Mouse (Mus musculus): Measurements from ENCODE around the gene Fut7. TPM values are rescaled to one million over a fixed set of nuclear protein-coding genes. Genes with fewer than 3 reads are reported as not detected.

Gene Fut7
- polyA plus RNA-seq (2015; fragmentation: Nextera tagmentation; extraction: Ambion mirVana), result 0.96 and 1.2 TPM in 2 replicates

- no peaks in the 10 kb centered on the region for H3K9me3 ChIP-seq (replicated peaks; ENCODE audit: control insufficient read depth, low read length)
- no peaks in the 10 kb centered on the region for H3K4me1 ChIP-seq (ENCODE audit: control insufficient read depth, low read depth, low read length)
- 0 out of 2 replicates have a peak, but pooled peaks have one; percentile 43 for ATAC-seq (ENCODE audit: low read depth)
- no peaks in the 10 kb centered on the region for H3K27me3 ChIP-seq (ENCODE audit: control insufficient read depth, insufficient read depth, low read depth, low read length)
- no peak within 1 kb of the TSS for H3K9ac ChIP-seq (ENCODE audit: low read depth, low read length)
- H3K27ac ChIP-seq (ENCODE audit: low read length), result peak within 1 kb of the TSS; percentile 48; the same call in 1 of the 2 replicates
- H3K36me3 ChIP-seq (ENCODE audit: control insufficient read depth, insufficient read depth), result no peaks in the 10 kb centered on the region
- H3K4me2 ChIP-seq (ENCODE audit: low read depth, low read length), result 0 out of 2 replicates have a peak within 1 kb of the TSS, but pooled peaks have one; percentile 9
- H3K4me3 ChIP-seq (ENCODE audit: low read depth, low read length), result no peak within 1 kb of the TSS
- WGBS (ENCODE audit: insufficient replicate concordance), result 14% methylated on average over 17 of the region's 17 CpGs
Measured at GRCm38 (mm10) chr2:25422587-25423410, at the start of gene Fut7. Gene Fut7, plus strand, starts transcription at chr2:25423267.

GRCm38 (mm10) chr2:25373431-25373830, 49.6 kb upstream of the Fut7 start:
- H3K9me3 ChIP-seq (replicated peaks; ENCODE audit: control insufficient read depth, low read length), result no peaks in the 10 kb centered on the region
- peak overlapping the region; percentile 83 for H3K9ac ChIP-seq (ENCODE audit: low read depth, low read length)
- no peak for ATAC-seq (ENCODE audit: low read depth)
- peaks cover 15% of the 10 kb centered on the region for H3K36me3 ChIP-seq (ENCODE audit: control insufficient read depth, insufficient read depth)
- peaks cover 47% of the 10 kb centered on the region for H3K4me1 ChIP-seq (ENCODE audit: control insufficient read depth, low read depth, low read length)
- H3K4me3 ChIP-seq (ENCODE audit: low read depth, low read length), result peak overlapping the region; percentile 85
- WGBS (ENCODE audit: insufficient replicate concordance), result 35% methylated on average over 2 of the region's 2 CpGs
- no peak overlapping the region for H3K27ac ChIP-seq (ENCODE audit: low read length)
- H3K4me2 ChIP-seq (ENCODE audit: low read depth, low read length), result peak overlapping the region; percentile 92
- no peaks in the 10 kb centered on the region for H3K27me3 ChIP-seq (ENCODE audit: control insufficient read depth, insufficient read depth, low read depth, low read length)

DNA sequence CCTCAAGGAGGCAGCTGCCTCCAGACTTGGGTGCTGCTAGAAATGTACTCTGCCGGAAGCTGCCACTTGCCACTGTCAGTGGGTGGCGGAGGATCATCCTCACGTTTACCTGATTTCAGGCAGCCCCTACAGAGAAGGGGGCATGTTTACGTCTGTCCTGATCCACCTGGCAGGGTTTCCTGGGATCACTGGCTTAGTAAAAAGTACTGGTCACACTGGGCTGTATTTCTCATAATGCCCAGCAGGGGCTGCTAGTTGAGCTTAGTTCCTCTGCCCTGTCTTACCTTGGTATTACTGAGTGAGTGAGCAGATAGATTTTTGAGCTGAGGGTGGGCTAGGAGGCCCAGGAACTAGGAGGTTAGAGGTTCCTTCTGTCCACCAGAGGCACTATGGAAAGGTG, 46.5 kb upstream of the Fut7 start:
- H3K4me2 ChIP-seq (ENCODE audit: low read depth, low read length), result no peak overlapping the region
- peaks cover 15% of the 10 kb centered on the region for H3K36me3 ChIP-seq (ENCODE audit: control insufficient read depth, insufficient read depth)
- no peak overlapping the region for H3K4me3 ChIP-seq (ENCODE audit: low read depth, low read length)
- WGBS (ENCODE audit: insufficient replicate concordance), result 67% methylated on average over 4 of the region's 4 CpGs
- no peak overlapping the region for H3K27ac ChIP-seq (ENCODE audit: low read length)
- no peaks in the 10 kb centered on the region for H3K9me3 ChIP-seq (replicated peaks; ENCODE audit: control insufficient read depth, low read length)
- ATAC-seq (ENCODE audit: low read depth), result no peak
- H3K9ac ChIP-seq (ENCODE audit: low read depth, low read length), result no peak overlapping the region
- no peaks in the 10 kb centered on the region for H3K27me3 ChIP-seq (ENCODE audit: control insufficient read depth, insufficient read depth, low read depth, low read length)
- peaks cover 30% of the 10 kb centered on the region for H3K4me1 ChIP-seq (ENCODE audit: control insufficient read depth, low read depth, low read length)

DNA sequence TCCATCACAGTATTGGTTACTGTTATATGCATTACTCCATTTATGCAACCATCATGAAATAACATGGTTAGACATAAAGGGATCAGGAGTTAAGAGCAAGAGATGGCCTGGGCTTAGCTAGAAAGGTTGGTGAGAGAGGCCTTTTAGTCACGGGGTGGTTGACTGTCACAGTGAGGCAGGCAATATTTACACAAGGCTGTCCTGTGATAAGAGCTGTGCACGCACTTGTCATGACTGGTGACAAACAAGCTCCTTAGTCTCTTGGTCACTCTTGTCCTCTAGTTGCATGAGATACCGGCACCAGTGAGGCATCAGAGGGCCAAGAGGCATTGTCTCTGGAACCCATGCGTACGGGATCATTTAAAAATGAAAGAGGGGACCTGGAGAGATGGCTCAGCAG, 38.6 kb upstream of the Fut7 start:
- peak; percentile 82 for ATAC-seq (ENCODE audit: low read depth)
- Histone ChIP-seq H3K27ac (ENCODE audit: low read length) (no peak overlapping the region), H3K27me3 (ENCODE audit: control insufficient read depth, insufficient read depth, low read depth, low read length) (no peaks in the 10 kb centered on the region), H3K36me3 (ENCODE audit: control insufficient read depth, insufficient read depth) (no peaks in the 10 kb centered on the region), H3K4me2 (ENCODE audit: low read depth, low read length) (no peak overlapping the region), H3K9ac (ENCODE audit: low read depth, low read length) (no peak overlapping the region), H3K4me3 (ENCODE audit: low read depth, low read length) (no peak overlapping the region), H3K4me1 (ENCODE audit: control insufficient read depth, low read depth, low read length) (no peaks in the 10 kb centered on the region), H3K9me3 (replicated peaks; ENCODE audit: control insufficient read depth, low read length) (no peaks in the 10 kb centered on the region)
- 53% methylated on average over 5 of the region's 5 CpGs for WGBS (ENCODE audit: insufficient replicate concordance)

GRCm38 (mm10) chr2:25391266-25391665, 31.8 kb upstream of the Fut7 start:
- H3K4me1 ChIP-seq (ENCODE audit: control insufficient read depth, low read depth, low read length), result peaks cover 7% of the 10 kb centered on the region
- H3K36me3 ChIP-seq (ENCODE audit: control insufficient read depth, insufficient read depth), result no peaks in the 10 kb centered on the region
- peaks cover 27% of the 10 kb centered on the region for H3K27me3 ChIP-seq (ENCODE audit: control insufficient read depth, insufficient read depth, low read depth, low read length)
- H3K27ac ChIP-seq (ENCODE audit: low read length), result no peak overlapping the region
- ATAC-seq (ENCODE audit: low read depth), result no peak
- 61% methylated on average over 5 of the region's 5 CpGs for WGBS (ENCODE audit: insufficient replicate concordance)
- no peak overlapping the region for H3K4me2 ChIP-seq (ENCODE audit: low read depth, low read length)
- no peak overlapping the region for H3K4me3 ChIP-seq (ENCODE audit: low read depth, low read length)
- no peak overlapping the region for H3K9ac ChIP-seq (ENCODE audit: low read depth, low read length)
- no peaks in the 10 kb centered on the region for H3K9me3 ChIP-seq (replicated peaks; ENCODE audit: control insufficient read depth, low read length)

DNA sequence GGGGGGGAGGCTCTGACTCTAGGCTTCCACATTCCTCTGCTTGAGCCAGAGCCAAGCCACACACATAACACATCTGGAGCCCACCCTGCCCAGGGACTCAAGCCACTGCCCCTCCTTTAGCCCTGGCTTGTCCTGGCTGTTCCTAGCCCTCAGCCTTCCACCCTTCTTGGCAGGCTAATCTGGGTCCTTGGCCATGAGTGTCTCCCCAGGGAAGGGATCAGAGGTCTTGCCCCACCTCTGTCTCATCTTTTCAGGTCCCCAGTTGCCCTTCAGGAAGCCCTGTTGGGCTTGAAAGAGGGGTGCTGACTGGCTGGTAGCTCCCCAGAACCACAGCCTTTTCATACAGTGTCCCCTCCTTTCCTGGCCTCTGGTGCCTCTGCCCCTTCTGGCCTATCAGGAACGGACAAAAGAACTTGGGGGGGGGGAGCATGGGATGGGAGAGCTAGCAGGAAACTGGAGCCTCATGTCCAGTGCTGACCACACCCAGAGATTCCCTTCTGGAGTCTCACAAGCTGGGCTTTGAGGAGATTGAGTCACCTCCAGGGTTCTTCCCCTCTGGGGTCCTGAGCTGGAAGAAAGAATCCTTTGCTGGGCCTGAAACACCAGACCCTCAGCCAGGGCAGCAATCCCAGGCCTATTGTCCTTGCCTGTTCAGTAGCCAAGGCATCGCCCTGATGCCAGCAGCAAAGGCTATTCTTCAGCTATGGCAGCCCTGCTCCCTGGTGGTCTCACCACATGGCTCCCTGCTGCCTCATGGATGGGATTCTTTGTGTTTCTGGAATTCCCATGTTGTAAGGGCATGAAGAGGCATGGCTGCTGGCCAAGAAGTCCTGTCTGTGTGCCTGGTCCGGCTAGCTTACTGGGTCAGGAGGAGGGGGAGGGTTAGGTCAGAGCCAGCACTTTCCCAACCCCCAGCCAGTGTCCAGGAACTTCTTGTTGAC, 28.5 kb upstream of the Fut7 start:
- H3K27ac ChIP-seq (ENCODE audit: low read length), result no peak overlapping the region
- ATAC-seq (ENCODE audit: low read depth), result no peak
- no peak overlapping the region for H3K4me3 ChIP-seq (ENCODE audit: low read depth, low read length)
- H3K4me1 ChIP-seq (ENCODE audit: control insufficient read depth, low read depth, low read length), result peaks cover 7% of the 10 kb centered on the region
- H3K4me2 ChIP-seq (ENCODE audit: low read depth, low read length), result no peak overlapping the region
- H3K9ac ChIP-seq (ENCODE audit: low read depth, low read length), result no peak overlapping the region
- no peaks in the 10 kb centered on the region for H3K9me3 ChIP-seq (replicated peaks; ENCODE audit: control insufficient read depth, low read length)
- H3K36me3 ChIP-seq (ENCODE audit: control insufficient read depth, insufficient read depth), result no peaks in the 10 kb centered on the region
- WGBS (ENCODE audit: insufficient replicate concordance), result 42% methylated on average over 3 of the region's 3 CpGs
- H3K27me3 ChIP-seq (ENCODE audit: control insufficient read depth, insufficient read depth, low read depth, low read length), result peaks cover 54% of the 10 kb centered on the region

DNA sequence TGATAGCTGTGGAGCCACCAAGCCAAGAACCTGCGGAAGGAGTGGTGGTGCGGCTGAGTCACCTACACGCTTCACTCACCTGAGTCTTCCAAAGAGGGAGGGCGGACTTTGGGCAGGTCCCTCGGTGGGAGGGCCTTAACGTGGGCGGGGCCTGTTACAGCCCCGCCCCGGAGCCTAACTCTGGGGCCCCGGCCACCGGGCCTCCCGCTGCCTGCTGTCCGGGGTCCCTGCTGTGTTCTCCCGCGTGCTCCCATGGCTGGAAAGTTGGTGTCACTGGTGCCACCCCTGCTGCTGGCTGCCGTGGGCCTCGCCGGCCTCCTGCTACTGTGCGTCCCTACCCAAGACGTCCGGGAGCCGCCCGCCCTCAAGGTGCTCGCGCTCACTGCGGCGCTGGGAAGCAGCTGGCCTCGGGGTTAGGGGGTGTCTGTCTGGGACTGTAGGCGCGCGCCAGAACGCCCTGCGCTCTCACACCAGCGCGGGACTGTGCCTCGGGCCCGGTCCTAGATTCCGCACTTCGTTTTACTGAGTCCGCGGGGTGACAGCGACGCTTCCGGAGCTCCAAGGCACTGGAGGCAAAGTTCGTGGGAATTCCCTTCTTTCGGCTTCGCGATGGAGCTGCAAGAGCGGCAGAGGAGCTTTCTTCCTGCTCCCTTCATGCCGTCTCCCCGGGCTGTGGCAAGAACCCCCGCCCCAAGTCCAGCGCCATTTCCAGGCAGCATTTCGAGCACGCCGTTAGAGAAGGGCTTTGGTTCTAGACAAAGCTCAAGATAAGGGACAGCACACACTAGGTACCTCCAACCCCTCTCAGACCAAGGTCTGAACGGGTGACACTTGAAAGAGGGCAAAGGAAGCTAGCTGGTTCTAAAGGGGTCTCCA, 27.1 kb upstream of the Fut7 start, which contains the start of gene Entpd2:
Entpd2 (plus strand) TSS at position 154 of the 876 bp plus-strand sequence.
- Histone ChIP-seq H3K36me3 (ENCODE audit: control insufficient read depth, insufficient read depth) (no peaks in the 10 kb centered on the region), H3K9me3 (replicated peaks; ENCODE audit: control insufficient read depth, low read length) (no peaks in the 10 kb centered on the region), H3K4me3 (ENCODE audit: low read depth, low read length) (peak within 1 kb of the TSS; percentile 48), H3K4me2 (ENCODE audit: low read depth, low read length) (peak within 1 kb of the TSS; percentile 64), H3K9ac (ENCODE audit: low read depth, low read length) (0 out of 2 replicates have a peak within 1 kb of the TSS, but pooled peaks have one; percentile 16), H3K4me1 (ENCODE audit: control insufficient read depth, low read depth, low read length) (peaks cover 8% of the 10 kb centered on the region), H3K27me3 (ENCODE audit: control insufficient read depth, insufficient read depth, low read depth, low read length) (peaks cover 68% of the 10 kb centered on the region), H3K27ac (ENCODE audit: low read length) (no peak within 1 kb of the TSS)
- ATAC-seq (ENCODE audit: low read depth), result peak; percentile 64
- WGBS (ENCODE audit: insufficient replicate concordance), result under 1% methylated on average over 57 of the region's 57 CpGs

GRCm38 (mm10) chr2:25396597-25396983, 26.5 kb upstream of the Fut7 start:
- no peak overlapping the region for H3K4me3 ChIP-seq (ENCODE audit: low read depth, low read length)
- H3K4me1 ChIP-seq (ENCODE audit: control insufficient read depth, low read depth, low read length), result peaks cover 8% of the 10 kb centered on the region
- H3K9me3 ChIP-seq (replicated peaks; ENCODE audit: control insufficient read depth, low read length), result no peaks in the 10 kb centered on the region

More at GRCm38 (mm10) chr2:25396597-25396983, 26.5 kb upstream of the Fut7 start:
- H3K27me3 ChIP-seq (ENCODE audit: control insufficient read depth, insufficient read depth, low read depth, low read length), result peaks cover 74% of the 10 kb centered on the region
- no peak overlapping the region for H3K27ac ChIP-seq (ENCODE audit: low read length)
- WGBS (ENCODE audit: insufficient replicate concordance), result 23% methylated on average over 3 of the region's 3 CpGs
- ATAC-seq (ENCODE audit: low read depth), result no peak
- H3K4me2 ChIP-seq (ENCODE audit: low read depth, low read length), result 0 out of 2 replicates have a peak overlapping the region, but pooled peaks have one; percentile 64
- no peaks in the 10 kb centered on the region for H3K36me3 ChIP-seq (ENCODE audit: control insufficient read depth, insufficient read depth)
- no peak overlapping the region for H3K9ac ChIP-seq (ENCODE audit: low read depth, low read length)
